Mouse (Mus musculus) midbrain, postnatal 0 days (tissue): ENCODE measurements at regions not wholly inside any gene's neighbourhood (a gene's known extent, or its start where the extent isn't known, plus 50 kb on each side); places are given as distances from the start of the nearest gene placed in this dataset.

Experiments used
- ATAC-seq: fragments of 200-750 bp; cut with Nextera tagmentation; 2 replicates; pipeline ENCODE4 v1.8.0; 2017; ENCODE audit warnings: moderate number of reproducible peaks, mild to moderate bottlenecking, moderate TSS enrichment, moderate library complexity; ENCODE audit not compliant: low FRiP score
- DNase-seq: peaks from one replicate; pipeline ENCODE4 v3.0.0-alpha.2; 2015; ENCODE audit warnings: low spot score
- H3K27ac ChIP-seq: fragments of 300-500 bp; sonication (generic); 2 replicates; pipeline ENCODE4 v1.5.1; 2014; ENCODE audit warnings: low read depth, mild to moderate bottlenecking, low read length, mixed read lengths
- H3K27me3 ChIP-seq: fragments of 300-500 bp; sonication (generic); 2 replicates; pipeline ENCODE4 v1.6.1; 2014; ENCODE audit warnings: low read length, control low read depth, mixed read lengths; ENCODE audit not compliant: insufficient read depth
- H3K36me3 ChIP-seq: fragments of 300-500 bp; sonication (generic); 2 replicates; pipeline ENCODE4 v1.6.1; 2014; ENCODE audit warnings: low read length, control low read depth, mixed read lengths; ENCODE audit not compliant: insufficient read depth
- H3K4me1 ChIP-seq: fragments of 300-500 bp; sonication (generic); 2 replicates; pipeline ENCODE4 v1.6.1; 2014; ENCODE audit warnings: mild to moderate bottlenecking, control low read depth, antibody characterized with exemption, low read length, mixed read lengths; ENCODE audit not compliant: insufficient read depth
- H3K4me2 ChIP-seq: fragments of 300-500 bp; sonication (generic); 2 replicates; pipeline ENCODE4 v1.6.1; 2014; ENCODE audit warnings: low read depth, mild to moderate bottlenecking, low read length, mixed read lengths; ENCODE audit not compliant: poor library complexity, severe bottlenecking
- H3K4me3 ChIP-seq: fragments of 300-500 bp; sonication (generic); 2 replicates; pipeline ENCODE4 v1.5.1; 2014; ENCODE audit warnings: low read depth, mild to moderate bottlenecking, low read length, moderate library complexity
- H3K9ac ChIP-seq: fragments of 300-500 bp; sonication (generic); replicated peaks from 2 replicates; pipeline ENCODE4 v1.6.1; 2014; ENCODE audit warnings: mild to moderate bottlenecking, low read length, moderate library complexity, mixed read lengths; ENCODE audit not compliant: poor library complexity, severe bottlenecking
- H3K9me3 ChIP-seq: fragments of 300-500 bp; sonication (generic); 2 replicates; pipeline ENCODE4 v1.6.1; 2016; ENCODE audit warnings: low read length, control low read depth
- CTCF ChIP-seq: IDR thresholded peaks from 2 replicates; pipeline ENCODE4 v1.5.1; 2016; ENCODE audit warnings: antibody characterized with exemption, mild to moderate bottlenecking
- WGBS: fragments of 180-500 bp; shearing (Covaris S2); extraction: QIAGEN DNeasy Blood & Tissue Kit; methylation state at CpG from one replicate; pipeline ENCODE4 v1.1.7; 2014; 5-methylcytosine and 5-hydroxymethylcytosine counted together

- no peak overlapping the region for H3K4me3 ChIP-seq
- H3K9me3 ChIP-seq: no peaks in the 10 kb centered on the region
- ATAC-seq (no peak), DNase-seq (peak; percentile 9)
- TF ChIP-seq CTCF: no peak
- WGBS: 15% methylated on average over 5 of the region's 5 CpGs
- H3K27me3 ChIP-seq: no peaks in the 10 kb centered on the region
- no peaks in the 10 kb centered on the region for H3K4me1 ChIP-seq
- no peak overlapping the region for H3K4me2 ChIP-seq
- no peak overlapping the region for H3K9ac ChIP-seq
- H3K36me3 ChIP-seq: no peaks in the 10 kb centered on the region
- H3K27ac ChIP-seq: no peak overlapping the region
Measured at GRCm38 (mm10) chr4:92833835-92834234, 501.5 kb downstream of the Tusc1 start.

- Histone ChIP-seq H3K4me2 (no peak overlapping the region), H3K27me3 (no peaks in the 10 kb centered on the region), H3K4me3 (no peak overlapping the region), H3K27ac (no peak overlapping the region), H3K9me3 (no peaks in the 10 kb centered on the region), H3K4me1 (no peaks in the 10 kb centered on the region), H3K36me3 (no peaks in the 10 kb centered on the region), H3K9ac (no peak overlapping the region)
- WGBS: 83% methylated on average over 1 of the region's 1 CpGs
- no peak for DNase-seq
- no peak for TF ChIP-seq CTCF
- 0 out of 2 replicates have a peak, but pooled peaks have one; percentile 27 for ATAC-seq
Measured at GRCm38 (mm10) chr4:92831181-92831715, 504.1 kb downstream of the Tusc1 start.

- no peaks in the 10 kb centered on the region for H3K4me1 ChIP-seq
- ATAC-seq (no peak), DNase-seq (no peak)
- H3K4me2 ChIP-seq: no peak overlapping the region
- H3K36me3 ChIP-seq: no peaks in the 10 kb centered on the region
- no peak overlapping the region for H3K4me3 ChIP-seq
- H3K27me3 ChIP-seq: no peaks in the 10 kb centered on the region
- H3K27ac ChIP-seq: no peak overlapping the region
- H3K9me3 ChIP-seq: no peaks in the 10 kb centered on the region
- TF ChIP-seq CTCF: no peak
- no peak overlapping the region for H3K9ac ChIP-seq
Measured at GRCm38 (mm10) chr4:92827831-92828230, 507.5 kb downstream of the Tusc1 start.

GRCm38 (mm10) chr4:92827405-92827804 lies 507.9 kb downstream of the Tusc1 start:
- Histone ChIP-seq H3K4me2 (no peak overlapping the region), H3K9me3 (no peaks in the 10 kb centered on the region), H3K4me3 (no peak overlapping the region), H3K4me1 (no peaks in the 10 kb centered on the region), H3K9ac (no peak overlapping the region), H3K27me3 (no peaks in the 10 kb centered on the region), H3K36me3 (no peaks in the 10 kb centered on the region), H3K27ac (no peak overlapping the region)
- TF ChIP-seq CTCF: no peak
- ATAC-seq: no peak
- no peak for DNase-seq

- TF ChIP-seq CTCF: no peak
- Histone ChIP-seq H3K4me2 (no peak overlapping the region), H3K27me3 (no peaks in the 10 kb centered on the region), H3K9me3 (no peaks in the 10 kb centered on the region), H3K36me3 (no peaks in the 10 kb centered on the region), H3K27ac (no peak overlapping the region), H3K9ac (no peak overlapping the region), H3K4me3 (no peak overlapping the region), H3K4me1 (no peaks in the 10 kb centered on the region)
- no peak for DNase-seq
- no peak for ATAC-seq
Measured at GRCm38 (mm10) chr4:92826981-92827380, 508.3 kb downstream of the Tusc1 start.

GRCm38 (mm10) chr4:92788157-92788556 lies 547.2 kb downstream of the Tusc1 start:
- no peaks in the 10 kb centered on the region for H3K27me3 ChIP-seq
- no peaks in the 10 kb centered on the region for H3K36me3 ChIP-seq
- H3K9me3 ChIP-seq: no peaks in the 10 kb centered on the region
- DNase-seq: no peak
- TF ChIP-seq CTCF: no peak
- no peak overlapping the region for H3K27ac ChIP-seq
- H3K4me3 ChIP-seq: no peak overlapping the region
- 89% methylated on average over 1 of the region's 1 CpGs for WGBS
- ATAC-seq: no peak
- no peak overlapping the region for H3K4me2 ChIP-seq
- H3K9ac ChIP-seq: no peak overlapping the region
- no peaks in the 10 kb centered on the region for H3K4me1 ChIP-seq

GRCm38 (mm10) chr4:92778076-92778475 lies 557.2 kb downstream of the Tusc1 start:
- no peak overlapping the region for H3K27ac ChIP-seq
- WGBS: 82% methylated on average over 4 of the region's 4 CpGs
- TF ChIP-seq CTCF: no peak

More at GRCm38 (mm10) chr4:92778076-92778475, 557.2 kb downstream of the Tusc1 start:
- Histone ChIP-seq H3K4me3 (no peak overlapping the region), H3K9ac (no peak overlapping the region), H3K27me3 (no peaks in the 10 kb centered on the region), H3K9me3 (no peaks in the 10 kb centered on the region), H3K4me2 (no peak overlapping the region), H3K4me1 (no peaks in the 10 kb centered on the region), H3K36me3 (no peaks in the 10 kb centered on the region)
- DNase-seq (no peak), ATAC-seq (no peak)
